Mouse (Mus musculus): ENCODE data around the gene Mfsd12. TPM values are rescaled to one million over a fixed set of nuclear protein-coding genes. Genes with fewer than 3 reads are reported as not detected.
A peak's percentile ranks its signal among the peaks of the same experiment; 100 is the strongest.

Mfsd12 gene
- polyA plus RNA-seq, 1 experiment from 2014 or later: 8.4 TPM

DNA sequence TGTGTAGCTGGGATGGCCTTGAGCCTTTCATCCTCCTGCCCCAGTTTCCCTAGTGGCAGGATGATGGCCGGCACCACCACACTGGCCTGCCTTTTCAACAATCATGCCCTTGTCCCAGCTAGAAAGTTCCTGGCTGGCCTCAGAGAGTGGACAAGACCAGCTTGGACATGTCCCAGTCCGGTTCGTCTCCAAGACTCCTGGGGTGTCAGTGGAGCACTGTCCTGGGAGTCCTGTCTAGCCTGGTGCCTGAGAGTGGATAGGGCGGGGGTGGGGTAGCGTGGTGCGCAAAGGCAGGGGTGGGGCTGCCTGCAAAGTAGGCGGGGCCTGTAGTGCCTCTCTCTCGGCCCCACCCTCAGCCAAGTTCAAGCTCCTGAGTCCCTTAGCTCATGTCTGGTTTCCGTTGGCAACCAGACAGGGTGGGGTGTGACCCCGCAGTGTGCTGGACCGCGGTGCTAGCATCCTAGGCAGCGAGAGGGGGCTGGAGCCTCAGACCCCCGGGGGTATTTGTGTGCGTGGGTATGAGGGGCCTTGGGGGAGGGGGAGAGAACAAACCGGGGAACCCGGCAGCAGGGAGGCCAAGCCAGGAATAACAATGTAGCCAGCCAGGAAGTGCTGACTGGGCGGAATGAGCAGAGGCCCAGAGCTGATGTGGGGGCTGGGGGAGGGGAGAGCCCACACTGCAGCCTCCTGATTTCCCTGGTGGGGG lies 44.4 kb downstream of the Mfsd12 start:
- 5% methylated on average over 18 of the region's 18 CpGs for WGBS
- Histone ChIP-seq H3K27me3 (peaks cover 50% of the 10 kb centered on the region), H3K9ac (peak overlapping the region; percentile 36), H3K4me2 (peak overlapping the region; percentile 39), H3K9me3 (no peaks in the 10 kb centered on the region), H3K36me3 (replicated peaks) (peaks cover 26% of the 10 kb centered on the region), H3K27ac (peak overlapping the region; percentile 84), H3K4me3 (replicated peaks) (peak overlapping the region; percentile 11; the same call in 1 of the 2 replicates), H3K4me1 (peaks cover 56% of the 10 kb centered on the region)
- ATAC-seq (ENCODE audit: low FRiP score): peak; percentile 78

DNA sequence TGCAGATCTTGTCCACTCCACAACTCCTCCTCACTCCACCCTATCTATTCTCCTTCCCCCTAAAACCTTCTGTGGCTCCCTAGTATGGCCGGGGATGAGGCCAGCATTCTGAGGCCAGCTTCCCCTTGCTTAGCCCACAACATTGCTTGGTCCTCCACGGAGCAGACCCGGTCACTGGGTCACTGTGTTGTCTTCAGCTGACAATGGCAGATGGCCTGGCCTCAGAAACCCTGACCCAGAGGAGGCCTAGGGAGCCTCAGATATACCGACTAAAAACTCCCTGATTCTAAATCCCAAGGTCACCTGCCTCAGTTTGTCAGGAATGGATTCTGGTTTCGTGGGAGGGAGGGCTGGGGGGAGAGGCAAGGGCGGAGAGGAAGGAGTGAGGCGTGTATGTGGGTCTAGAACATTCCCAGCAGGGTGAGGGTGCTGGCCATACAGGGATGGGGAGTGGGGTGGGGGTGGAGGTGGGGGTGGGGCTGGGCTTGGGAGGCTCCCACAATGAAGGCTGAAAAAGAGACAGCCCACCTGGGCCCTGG lies 45.0 kb downstream of the Mfsd12 start:
- Histone ChIP-seq H3K4me2 (peak overlapping the region; percentile 39), H3K9ac (peak overlapping the region; percentile 36), H3K4me3 (replicated peaks) (peak overlapping the region; percentile 11; the same call in 1 of the 2 replicates), H3K27ac (peak overlapping the region; percentile 84), H3K9me3 (no peaks in the 10 kb centered on the region), H3K27me3 (peaks cover 55% of the 10 kb centered on the region), H3K36me3 (replicated peaks) (peaks cover 30% of the 10 kb centered on the region), H3K4me1 (peaks cover 58% of the 10 kb centered on the region)
- 11% methylated on average over 7 of the region's 7 CpGs for WGBS
- no peak for ATAC-seq (ENCODE audit: low FRiP score)

DNA sequence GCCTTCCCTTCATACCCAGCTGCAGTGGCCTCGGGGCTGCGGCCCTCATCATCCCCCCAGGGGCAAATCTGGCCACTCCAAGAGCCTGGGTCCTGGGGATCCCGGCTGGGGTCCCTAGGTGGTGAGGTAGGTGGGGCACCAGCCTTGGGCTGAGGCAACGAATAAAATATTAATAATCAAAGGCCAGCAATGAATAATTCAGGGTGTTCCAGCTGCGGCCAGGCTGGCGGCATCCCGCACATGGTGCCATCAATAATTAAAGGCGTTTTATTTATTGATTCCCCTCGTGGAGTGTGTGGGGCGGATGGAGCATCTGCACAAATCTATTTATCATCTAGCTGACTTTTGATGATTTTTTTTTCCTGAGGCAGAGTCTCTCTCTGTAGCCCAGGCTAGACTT lies 46.2 kb downstream of the Mfsd12 start:
- ATAC-seq (ENCODE audit: low FRiP score): no peak
- Histone ChIP-seq H3K9ac (no peak overlapping the region), H3K4me2 (no peak overlapping the region), H3K4me3 (replicated peaks) (no peak overlapping the region), H3K4me1 (peaks cover 70% of the 10 kb centered on the region), H3K36me3 (replicated peaks) (peaks cover 30% of the 10 kb centered on the region), H3K27ac (peak overlapping the region; percentile 84; the same call in 1 of the 2 replicates), H3K9me3 (no peaks in the 10 kb centered on the region), H3K27me3 (peaks cover 65% of the 10 kb centered on the region)
- WGBS: 55% methylated on average over 10 of the region's 10 CpGs

DNA sequence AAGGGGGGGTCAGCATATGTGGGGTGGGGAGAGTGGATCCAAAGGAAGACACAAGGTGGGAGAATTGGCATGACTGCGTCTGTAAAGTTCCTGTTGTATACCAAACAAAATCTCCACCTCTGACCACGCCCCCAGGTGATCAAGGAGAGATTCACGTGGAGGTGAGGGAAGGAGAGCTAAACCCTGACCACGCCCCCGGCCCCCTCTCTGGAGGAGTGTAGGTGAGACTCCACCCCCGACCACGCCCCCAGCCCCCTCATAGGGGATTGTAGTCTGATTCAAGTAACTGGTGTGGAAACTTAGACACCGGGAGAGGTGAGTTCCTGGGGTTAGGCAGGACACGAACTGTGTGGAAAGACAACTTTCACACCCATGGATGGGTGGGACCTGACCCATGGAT lies 46.8 kb downstream of the Mfsd12 start:
- no peak for ATAC-seq (ENCODE audit: low FRiP score)
- peaks cover 30% of the 10 kb centered on the region for H3K36me3 ChIP-seq (replicated peaks)
- H3K4me3 ChIP-seq (replicated peaks): no peak overlapping the region
- no peak overlapping the region for H3K4me2 ChIP-seq
- peaks cover 70% of the 10 kb centered on the region for H3K27me3 ChIP-seq
- H3K4me1 ChIP-seq: peaks cover 75% of the 10 kb centered on the region
- no peak overlapping the region for H3K9ac ChIP-seq
- H3K27ac ChIP-seq: no peak overlapping the region
- WGBS: 12% methylated on average over 9 of the region's 9 CpGs
- no peaks in the 10 kb centered on the region for H3K9me3 ChIP-seq

DNA sequence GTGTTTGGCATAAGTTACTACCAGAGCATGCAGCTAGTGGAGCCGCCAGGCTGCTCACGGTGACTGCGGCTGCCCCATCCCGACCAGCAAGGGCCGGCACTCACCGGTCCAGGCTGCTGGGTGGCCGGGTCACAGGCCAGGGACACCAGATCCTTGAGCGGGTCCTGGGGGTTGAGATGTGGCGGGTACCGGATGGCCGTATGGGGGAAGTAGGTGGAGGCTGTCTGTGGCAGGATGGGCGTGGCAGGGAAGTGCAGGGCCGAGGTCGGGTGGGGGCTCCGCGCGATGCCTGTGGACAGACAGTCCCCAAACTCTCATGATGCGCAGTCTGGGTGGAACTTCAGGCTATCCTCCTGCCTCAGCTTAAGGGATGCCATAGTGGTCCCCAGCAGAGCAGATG lies 47.4 kb downstream of the Mfsd12 start:
- Histone ChIP-seq H3K9me3 (no peaks in the 10 kb centered on the region), H3K27ac (no peak overlapping the region), H3K36me3 (replicated peaks) (peaks cover 24% of the 10 kb centered on the region), H3K27me3 (peaks cover 69% of the 10 kb centered on the region), H3K4me1 (peaks cover 77% of the 10 kb centered on the region), H3K9ac (no peak overlapping the region), H3K4me2 (no peak overlapping the region), H3K4me3 (replicated peaks) (no peak overlapping the region)
- ATAC-seq (ENCODE audit: low FRiP score): no peak
- 59% methylated on average over 18 of the region's 18 CpGs for WGBS

DNA sequence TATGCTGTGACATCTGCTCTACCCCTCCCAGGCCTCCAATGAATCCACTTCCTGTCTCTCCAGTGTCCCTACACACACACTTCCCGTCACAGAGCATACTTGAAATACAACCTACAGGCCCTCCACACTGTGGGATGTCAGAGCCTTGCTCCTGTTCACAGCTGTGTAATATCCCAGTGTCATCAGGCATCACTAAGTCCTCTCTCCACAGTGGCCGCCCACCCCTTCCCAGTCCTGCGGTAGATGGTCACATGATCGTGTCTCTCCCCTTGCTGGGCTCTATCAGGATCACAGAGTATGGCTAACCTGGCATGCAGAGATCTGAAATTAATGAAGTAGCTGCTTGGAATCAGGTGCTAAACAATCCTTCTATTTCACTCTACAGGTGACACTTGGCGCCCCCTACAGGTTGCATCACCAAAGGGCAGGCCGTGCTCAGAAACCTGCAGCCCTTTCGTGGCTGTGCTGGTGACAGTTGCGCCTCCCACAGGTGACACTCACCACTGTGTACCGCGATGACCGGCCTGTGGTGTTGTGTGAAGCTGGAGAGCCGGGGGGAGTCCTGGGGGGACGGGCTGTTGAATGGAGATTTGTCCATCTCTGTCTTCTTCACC lies 48.4 kb downstream of the Mfsd12 start:
- Histone ChIP-seq H3K27me3 (peaks cover 59% of the 10 kb centered on the region), H3K9me3 (no peaks in the 10 kb centered on the region), H3K4me1 (peaks cover 76% of the 10 kb centered on the region), H3K27ac (no peak overlapping the region), H3K4me3 (replicated peaks) (no peak overlapping the region), H3K9ac (no peak overlapping the region), H3K36me3 (replicated peaks) (peaks cover 15% of the 10 kb centered on the region), H3K4me2 (no peak overlapping the region)
- no peak for ATAC-seq (ENCODE audit: low FRiP score)
- WGBS: 43% methylated on average over 13 of the region's 13 CpGs

DNA sequence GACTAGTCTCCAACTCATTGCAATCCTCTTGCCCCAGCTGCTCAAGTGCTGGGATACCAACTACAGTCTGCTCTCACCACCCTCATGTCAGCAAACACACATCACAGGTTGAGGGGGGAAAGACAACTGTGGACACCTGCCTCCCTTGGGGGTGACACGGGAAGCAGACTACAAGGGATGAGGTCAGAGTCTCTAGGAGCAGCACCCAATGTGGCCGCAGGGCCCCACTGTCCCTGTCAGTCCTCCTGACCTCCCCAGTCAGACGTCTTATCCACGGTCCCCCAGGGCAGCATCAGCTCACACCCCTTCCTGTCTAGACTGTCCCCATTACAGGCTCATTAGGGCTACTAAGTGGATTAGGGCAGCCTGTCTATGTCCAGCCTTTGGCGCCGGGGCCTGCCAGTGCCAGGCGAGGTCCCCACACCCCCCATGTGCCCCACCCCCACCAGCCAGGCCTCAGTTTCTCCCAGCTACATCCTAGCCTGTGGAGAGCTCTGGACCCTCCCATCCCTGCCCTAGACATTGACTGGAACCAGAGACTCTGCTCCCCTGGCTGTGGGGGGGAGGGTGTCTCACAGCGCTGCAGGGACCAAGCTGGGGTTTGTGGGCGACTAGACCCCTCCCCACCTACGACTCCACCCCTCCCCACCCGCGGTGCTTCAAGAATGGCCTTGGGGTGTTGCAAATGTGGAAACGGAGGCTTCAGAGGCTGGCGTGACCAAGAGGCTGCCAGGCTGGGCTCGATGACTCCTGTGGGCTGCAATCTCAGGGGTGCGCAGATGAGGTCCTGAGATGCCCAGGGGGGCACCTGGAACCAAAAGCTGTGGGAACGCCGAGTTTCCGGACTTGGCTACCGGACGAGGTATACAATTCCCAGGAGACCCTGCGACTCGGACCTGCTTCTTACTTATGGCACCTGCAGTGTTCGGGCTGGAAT lies 49.5 kb downstream of the Mfsd12 start:
- Histone ChIP-seq H3K4me3 (replicated peaks) (peak overlapping the region; percentile 15; the same call in 1 of the 2 replicates), H3K27me3 (peaks cover 57% of the 10 kb centered on the region), H3K4me2 (peak overlapping the region; percentile 29), H3K9me3 (no peaks in the 10 kb centered on the region), H3K9ac (no peak overlapping the region), H3K36me3 (replicated peaks) (peaks cover 15% of the 10 kb centered on the region), H3K27ac (no peak overlapping the region), H3K4me1 (peaks cover 75% of the 10 kb centered on the region)
- WGBS: 27% methylated on average over 24 of the region's 24 CpGs
- no peak for ATAC-seq (ENCODE audit: low FRiP score)

DNA sequence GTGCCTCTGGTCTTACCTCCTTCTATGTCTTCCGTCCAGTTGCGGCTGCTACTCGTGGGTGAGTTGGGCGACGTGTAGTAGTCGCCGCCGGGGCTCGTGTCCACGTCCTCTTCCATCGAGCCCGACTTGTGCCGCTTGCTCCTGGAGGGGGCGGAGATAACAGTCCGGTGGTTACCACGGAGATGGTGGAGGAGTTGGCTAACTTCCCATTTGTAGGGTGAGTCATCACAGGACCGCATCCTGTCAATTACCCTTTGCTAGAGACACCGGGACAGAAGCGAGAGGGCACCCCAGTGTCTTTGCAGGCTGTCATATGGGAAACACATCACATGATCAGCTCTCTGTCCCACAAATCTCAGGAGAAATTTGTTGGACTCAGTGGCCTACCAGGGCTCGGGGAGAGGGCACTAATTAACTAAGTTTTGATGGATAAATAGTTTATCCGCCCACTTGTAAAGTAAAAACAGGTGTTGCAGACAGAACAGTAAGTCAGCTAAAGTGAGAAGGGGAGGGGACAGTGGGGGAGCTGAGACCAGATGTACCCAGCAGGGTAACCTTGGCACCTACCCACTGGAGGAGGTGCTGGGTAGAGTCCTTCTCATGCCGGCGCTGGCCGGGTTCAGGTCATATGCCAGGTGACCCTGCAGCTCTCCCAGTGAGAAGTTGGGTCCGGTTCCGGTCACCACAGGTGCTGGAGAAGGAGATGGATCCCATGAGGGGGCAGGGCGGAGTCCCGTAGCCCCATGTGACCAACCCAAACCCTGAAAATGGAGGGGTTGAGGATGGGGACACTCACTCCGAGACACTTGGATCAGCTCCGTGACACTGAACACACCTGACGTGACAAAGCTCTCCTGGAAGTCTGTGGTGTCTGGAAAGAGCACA lies 50.5 kb downstream of the Mfsd12 start:
- Histone ChIP-seq H3K9me3 (no peaks in the 10 kb centered on the region), H3K4me2 (peak overlapping the region; percentile 29), H3K9ac (no peak overlapping the region), H3K27ac (no peak overlapping the region), H3K4me1 (peaks cover 71% of the 10 kb centered on the region), H3K36me3 (replicated peaks) (peaks cover 15% of the 10 kb centered on the region), H3K27me3 (peaks cover 57% of the 10 kb centered on the region), H3K4me3 (replicated peaks) (peak overlapping the region; percentile 15; the same call in 1 of the 2 replicates)
- no peak for ATAC-seq (ENCODE audit: low FRiP score)
- WGBS: 23% methylated on average over 31 of the region's 31 CpGs

DNA sequence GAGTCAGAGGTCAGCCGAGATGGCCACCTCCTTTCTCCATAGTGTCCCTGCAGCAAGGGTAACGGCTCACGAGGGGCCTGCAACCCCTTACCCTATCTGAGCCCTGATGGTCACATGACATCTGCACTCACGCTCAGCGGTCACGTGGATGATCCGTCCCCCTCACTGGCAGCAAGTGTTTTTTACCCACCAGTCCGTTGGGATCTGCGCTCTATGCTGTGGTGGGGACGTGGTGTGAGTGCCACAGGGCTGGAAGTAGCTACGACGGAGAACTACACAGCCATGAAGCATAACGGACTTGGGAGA lies 51.1 kb downstream of the Mfsd12 start:
- H3K9me3 ChIP-seq: no peaks in the 10 kb centered on the region
- H3K9ac ChIP-seq: no peak overlapping the region
- peaks cover 69% of the 10 kb centered on the region for H3K4me1 ChIP-seq
- H3K4me2 ChIP-seq: no peak overlapping the region
- WGBS: 45% methylated on average over 13 of the region's 13 CpGs
- peaks cover 15% of the 10 kb centered on the region for H3K36me3 ChIP-seq (replicated peaks)
- peaks cover 54% of the 10 kb centered on the region for H3K27me3 ChIP-seq
- ATAC-seq (ENCODE audit: low FRiP score): no peak
- H3K27ac ChIP-seq: no peak overlapping the region
- H3K4me3 ChIP-seq (replicated peaks): no peak overlapping the region

DNA sequence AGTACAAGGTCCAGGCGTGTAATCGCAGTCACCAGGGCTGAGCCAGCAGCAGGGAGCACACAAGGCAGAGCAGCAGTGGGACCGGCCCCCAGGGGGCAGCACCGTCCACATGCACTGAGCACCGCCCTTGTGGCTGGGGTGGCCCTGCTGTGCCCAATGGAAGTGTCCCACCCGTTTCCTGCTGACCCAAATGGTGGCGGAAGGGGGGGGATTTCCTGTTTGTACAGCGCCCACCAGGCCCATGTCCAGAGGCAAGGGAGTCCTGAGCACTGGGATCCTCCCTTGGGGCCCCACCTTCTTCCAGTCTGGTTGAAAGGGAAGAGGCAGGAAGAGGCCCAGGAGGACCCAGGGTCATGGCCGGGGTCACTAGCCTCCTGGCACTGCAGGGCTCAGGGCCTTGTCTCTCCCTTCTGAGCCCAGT lies 51.6 kb downstream of the Mfsd12 start:
- no peak overlapping the region for H3K9ac ChIP-seq
- no peak; the same call in 1 of the 2 replicates for ATAC-seq (ENCODE audit: low FRiP score)
- peaks cover 71% of the 10 kb centered on the region for H3K4me1 ChIP-seq
- H3K36me3 ChIP-seq (replicated peaks): peaks cover 15% of the 10 kb centered on the region
- H3K27me3 ChIP-seq: peaks cover 52% of the 10 kb centered on the region
- 17% methylated on average over 9 of the region's 9 CpGs for WGBS
- peak overlapping the region; percentile 37; the same call in 1 of the 2 replicates for H3K27ac ChIP-seq
- H3K4me3 ChIP-seq (replicated peaks): no peak overlapping the region
- no peak overlapping the region for H3K4me2 ChIP-seq
- no peaks in the 10 kb centered on the region for H3K9me3 ChIP-seq

DNA sequence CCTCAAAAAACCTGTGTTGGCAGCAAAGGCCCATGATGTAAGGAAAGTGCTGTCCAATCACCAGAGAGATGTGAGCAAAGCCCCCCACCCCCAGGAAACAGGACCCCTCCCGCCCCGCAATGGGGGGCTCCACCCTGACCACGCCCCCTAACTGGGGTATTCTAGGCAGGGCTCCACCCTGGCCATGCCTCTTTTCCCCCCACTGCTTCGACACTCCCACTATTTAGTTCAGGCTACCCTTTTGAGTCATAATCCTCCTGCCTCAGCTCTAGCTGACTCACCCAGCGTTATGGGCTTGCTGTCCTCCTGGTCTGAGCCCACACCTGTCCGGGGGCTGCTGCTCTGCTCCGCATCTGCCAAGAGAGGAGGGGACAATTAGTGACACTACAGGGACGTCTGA lies 52.0 kb downstream of the Mfsd12 start:
- H3K27me3 ChIP-seq: peaks cover 47% of the 10 kb centered on the region
- no peak overlapping the region for H3K4me2 ChIP-seq
- no peak overlapping the region for H3K4me3 ChIP-seq (replicated peaks)
- peaks cover 72% of the 10 kb centered on the region for H3K4me1 ChIP-seq
- H3K27ac ChIP-seq: peak overlapping the region; percentile 37; the same call in 1 of the 2 replicates
- no peak overlapping the region for H3K9ac ChIP-seq
- peaks cover 15% of the 10 kb centered on the region for H3K36me3 ChIP-seq (replicated peaks)
- no peaks in the 10 kb centered on the region for H3K9me3 ChIP-seq
- ATAC-seq (ENCODE audit: low FRiP score): no peak
- WGBS: 14% methylated on average over 8 of the region's 8 CpGs

Data from forebrain, embryonic 12.5 days (tissue).